Mouse (Mus musculus) olfactory bulb, adult 2 months (tissue): Measurements from ENCODE around the gene Lsamp.

Experiments
- CTCF ChIP-seq: fragments of 200-500 bp; IDR thresholded peaks from 2 replicates; pipeline ENCODE4 v1.5.1; 2012; ENCODE audit warnings: low read depth, mild to moderate bottlenecking, low read length, moderate library complexity; ENCODE audit not compliant: insufficient read depth
- POLR2A ChIP-seq: fragments of 200-500 bp; IDR thresholded peaks from 2 replicates; pipeline ENCODE4 v1.6.1; 2012; ENCODE audit warnings: mild to moderate bottlenecking, low read depth, low read length, moderate library complexity; ENCODE audit not compliant: insufficient read depth

GRCm38 (mm10) chr16:41063270-41063857 is 1079.2 kb downstream of the Lsamp start:
- TF ChIP-seq CTCF (no peak), POLR2A (no peak)
